Mouse (Mus musculus): ENCODE measurements around the gene Timm8a2. TPM values are rescaled to one million over a fixed set of nuclear protein-coding genes. Genes with fewer than 3 reads are reported as not detected.

Gene Timm8a2
- not detected in 2 replicates for polyA plus RNA-seq (2014; fragmentation: Nextera tagmentation; extraction: Ambion mirVana)

GRCm38 (mm10) chr14:122034451-122034850, at the start of gene Timm8a2:
Gene Timm8a2 (plus strand): TSS chr14:122034674.
- no peak within 1 kb of the TSS for H3K27ac ChIP-seq (ENCODE audit: low read depth)
- H3K4me2 ChIP-seq (ENCODE audit: low read length) = no peak within 1 kb of the TSS
- no peak within 1 kb of the TSS for H3K4me3 ChIP-seq (ENCODE audit: low read depth, low read length)
- WGBS = 91% methylated on average over 13 of the region's 13 CpGs
- no peak for DNase-seq (ENCODE audit: low spot score)
- 0 out of 2 replicates have a peak, but pooled peaks cover 2% of the 10 kb centered on the region for H3K9me3 ChIP-seq (ENCODE audit: control insufficient read depth, low read length)
- H3K27me3 ChIP-seq (replicated peaks; ENCODE audit: control insufficient read depth, insufficient read depth, low read length) = no peaks in the 10 kb centered on the region
- no peak for ATAC-seq (replicated peaks; ENCODE audit: low FRiP score, low TSS enrichment, low read depth)
- H3K9ac ChIP-seq (ENCODE audit: low read length) = no peak within 1 kb of the TSS
- H3K36me3 ChIP-seq (ENCODE audit: control insufficient read depth, insufficient read depth, low read length) = no peaks in the 10 kb centered on the region
- no peaks in the 10 kb centered on the region; the same call in 1 of the 2 replicates for H3K4me1 ChIP-seq (replicated peaks; ENCODE audit: control insufficient read depth, insufficient read depth, low read length)

DNA sequence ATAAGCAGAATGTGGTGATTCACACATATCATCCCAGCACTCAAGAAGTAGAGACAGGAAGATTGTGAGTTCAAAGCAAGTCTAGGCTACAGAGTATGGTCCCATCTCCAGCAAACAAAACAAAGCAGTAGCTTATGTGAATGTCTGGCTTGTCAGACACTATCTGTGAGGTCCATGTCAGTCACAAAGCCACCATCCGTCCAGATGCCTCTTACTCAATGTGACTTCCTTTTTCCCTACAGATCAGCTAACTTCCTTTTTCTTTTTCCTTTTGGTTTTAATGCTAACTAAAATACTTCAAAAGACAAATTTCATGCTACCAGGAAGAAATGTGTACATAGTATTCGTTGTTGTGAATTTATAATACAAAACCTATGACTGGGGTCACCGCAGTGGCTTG, 49.0 kb upstream of the Timm8a2 start:
- ATAC-seq (replicated peaks; ENCODE audit: low FRiP score, low TSS enrichment, low read depth) (no peak), DNase-seq (ENCODE audit: low spot score) (no peak)
- 77% methylated on average over 3 of the region's 3 CpGs for WGBS
- Histone ChIP-seq H3K4me3 (ENCODE audit: low read depth, low read length) (no peak overlapping the region), H3K4me1 (replicated peaks; ENCODE audit: control insufficient read depth, insufficient read depth, low read length) (peaks cover 6% of the 10 kb centered on the region; the same call in 1 of the 2 replicates), H3K36me3 (ENCODE audit: control insufficient read depth, insufficient read depth, low read length) (no peaks in the 10 kb centered on the region; the same call in 1 of the 2 replicates), H3K27me3 (replicated peaks; ENCODE audit: control insufficient read depth, insufficient read depth, low read length) (no peaks in the 10 kb centered on the region), H3K4me2 (ENCODE audit: low read length) (no peak overlapping the region), H3K9ac (ENCODE audit: low read length) (no peak overlapping the region), H3K27ac (ENCODE audit: low read depth) (no peak overlapping the region), H3K9me3 (ENCODE audit: control insufficient read depth, low read length) (no peaks in the 10 kb centered on the region)

- H3K27me3 ChIP-seq (replicated peaks; ENCODE audit: control insufficient read depth, insufficient read depth, low read length) = no peaks in the 10 kb centered on the region
- no peak overlapping the region for H3K4me3 ChIP-seq (ENCODE audit: low read depth, low read length)
- no peak overlapping the region for H3K27ac ChIP-seq (ENCODE audit: low read depth)
- no peak overlapping the region for H3K4me2 ChIP-seq (ENCODE audit: low read length)
- no peak for DNase-seq (ENCODE audit: low spot score)
- no peak overlapping the region for H3K9ac ChIP-seq (ENCODE audit: low read length)
- no peaks in the 10 kb centered on the region for H3K9me3 ChIP-seq (ENCODE audit: control insufficient read depth, low read length)
- WGBS = 79% methylated on average over 6 of the region's 6 CpGs
- H3K36me3 ChIP-seq (ENCODE audit: control insufficient read depth, insufficient read depth, low read length) = no peaks in the 10 kb centered on the region; the same call in 1 of the 2 replicates
- peaks cover 6% of the 10 kb centered on the region; the same call in 1 of the 2 replicates for H3K4me1 ChIP-seq (replicated peaks; ENCODE audit: control insufficient read depth, insufficient read depth, low read length)
- no peak for ATAC-seq (replicated peaks; ENCODE audit: low FRiP score, low TSS enrichment, low read depth)
Measured at GRCm38 (mm10) chr14:121986028-121986427, 48.4 kb upstream of the Timm8a2 start.

GRCm38 (mm10) chr14:121987287-121987686, 47.2 kb upstream of the Timm8a2 start:
- H3K4me1 ChIP-seq (replicated peaks; ENCODE audit: control insufficient read depth, insufficient read depth, low read length) = peaks cover 6% of the 10 kb centered on the region; the same call in 1 of the 2 replicates
- no peak overlapping the region for H3K27ac ChIP-seq (ENCODE audit: low read depth)
- ATAC-seq (replicated peaks; ENCODE audit: low FRiP score, low TSS enrichment, low read depth) = no peak

DNA sequence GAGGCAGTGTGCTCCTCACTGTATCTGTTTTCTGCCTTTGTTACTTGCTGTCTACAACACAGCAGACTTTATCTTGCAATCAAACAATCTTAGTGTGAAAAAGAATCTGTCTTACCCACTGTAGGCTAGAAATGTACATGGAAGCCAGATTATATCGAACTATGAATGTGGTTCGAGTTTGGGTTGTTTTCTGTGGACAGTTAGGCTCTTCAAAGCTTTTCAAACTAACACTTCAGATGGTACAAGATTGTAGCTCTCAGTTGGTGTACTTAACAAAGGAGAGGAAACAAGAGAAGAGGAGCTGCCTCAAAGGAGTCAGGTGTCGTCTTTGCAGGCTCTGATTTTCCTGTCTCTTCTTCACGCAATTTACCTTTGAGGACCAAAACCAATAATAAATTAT, 46.8 kb upstream of the Timm8a2 start:
- H3K4me3 ChIP-seq (ENCODE audit: low read depth, low read length) = no peak overlapping the region
- 82% methylated on average over 4 of the region's 4 CpGs for WGBS
- H3K27me3 ChIP-seq (replicated peaks; ENCODE audit: control insufficient read depth, insufficient read depth, low read length) = no peaks in the 10 kb centered on the region
- DNase-seq (ENCODE audit: low spot score) (no peak), ATAC-seq (replicated peaks; ENCODE audit: low FRiP score, low TSS enrichment, low read depth) (no peak)
- H3K4me1 ChIP-seq (replicated peaks; ENCODE audit: control insufficient read depth, insufficient read depth, low read length) = peaks cover 6% of the 10 kb centered on the region; the same call in 1 of the 2 replicates
- no peak overlapping the region for H3K27ac ChIP-seq (ENCODE audit: low read depth)
- no peaks in the 10 kb centered on the region for H3K9me3 ChIP-seq (ENCODE audit: control insufficient read depth, low read length)
- H3K9ac ChIP-seq (ENCODE audit: low read length) = no peak overlapping the region
- no peak overlapping the region for H3K4me2 ChIP-seq (ENCODE audit: low read length)
- no peaks in the 10 kb centered on the region; the same call in 1 of the 2 replicates for H3K36me3 ChIP-seq (ENCODE audit: control insufficient read depth, insufficient read depth, low read length)

More at GRCm38 (mm10) chr14:121987287-121987686, 47.2 kb upstream of the Timm8a2 start:
- Histone ChIP-seq H3K9me3 (ENCODE audit: control insufficient read depth, low read length) (no peaks in the 10 kb centered on the region), H3K9ac (ENCODE audit: low read length) (no peak overlapping the region), H3K27me3 (replicated peaks; ENCODE audit: control insufficient read depth, insufficient read depth, low read length) (no peaks in the 10 kb centered on the region), H3K4me2 (ENCODE audit: low read length) (no peak overlapping the region), H3K4me3 (ENCODE audit: low read depth, low read length) (no peak overlapping the region), H3K36me3 (ENCODE audit: control insufficient read depth, insufficient read depth, low read length) (no peaks in the 10 kb centered on the region; the same call in 1 of the 2 replicates)
- WGBS = 72% methylated on average over 1 of the region's 1 CpGs
- DNase-seq (ENCODE audit: low spot score) = no peak

DNA sequence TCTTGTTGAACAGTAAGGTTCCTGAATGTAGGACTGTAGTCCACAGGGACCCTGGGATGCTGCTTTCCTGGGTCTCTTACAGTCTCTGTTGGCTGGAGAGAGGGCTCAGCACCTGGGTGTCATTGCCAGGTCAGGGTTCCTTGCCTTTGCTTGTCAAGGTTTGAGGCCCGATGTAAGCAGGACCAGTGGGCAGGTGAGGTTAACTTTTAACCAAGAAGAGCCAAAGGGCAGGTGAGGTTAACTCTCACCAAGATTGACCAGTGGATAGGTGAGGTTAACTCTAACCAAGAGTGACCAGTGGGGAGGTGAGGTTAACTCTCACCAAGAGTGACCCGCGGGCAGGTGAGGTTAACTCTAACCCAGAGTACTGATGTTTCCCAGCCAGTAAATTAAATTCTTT, 45.1 kb upstream of the Timm8a2 start:
- H3K27me3 ChIP-seq (replicated peaks; ENCODE audit: control insufficient read depth, insufficient read depth, low read length) = no peaks in the 10 kb centered on the region
- H3K27ac ChIP-seq (ENCODE audit: low read depth) = no peak overlapping the region
- no peaks in the 10 kb centered on the region for H3K4me1 ChIP-seq (replicated peaks; ENCODE audit: control insufficient read depth, insufficient read depth, low read length)
- no peak overlapping the region for H3K9ac ChIP-seq (ENCODE audit: low read length)
- ATAC-seq (replicated peaks; ENCODE audit: low FRiP score, low TSS enrichment, low read depth) (no peak), DNase-seq (ENCODE audit: low spot score) (no peak)
- no peak overlapping the region for H3K4me3 ChIP-seq (ENCODE audit: low read depth, low read length)
- WGBS = 86% methylated on average over 3 of the region's 3 CpGs
- no peak overlapping the region for H3K4me2 ChIP-seq (ENCODE audit: low read length)
- no peaks in the 10 kb centered on the region for H3K9me3 ChIP-seq (ENCODE audit: control insufficient read depth, low read length)
- peaks cover 4% of the 10 kb centered on the region; the same call in 1 of the 2 replicates for H3K36me3 ChIP-seq (ENCODE audit: control insufficient read depth, insufficient read depth, low read length)

GRCm38 (mm10) chr14:121989869-121990268, 44.6 kb upstream of the Timm8a2 start:
- Histone ChIP-seq H3K27ac (ENCODE audit: low read depth) (no peak overlapping the region), H3K27me3 (replicated peaks; ENCODE audit: control insufficient read depth, insufficient read depth, low read length) (no peaks in the 10 kb centered on the region), H3K9ac (ENCODE audit: low read length) (no peak overlapping the region), H3K9me3 (ENCODE audit: control insufficient read depth, low read length) (no peaks in the 10 kb centered on the region), H3K4me3 (ENCODE audit: low read depth, low read length) (no peak overlapping the region), H3K36me3 (ENCODE audit: control insufficient read depth, insufficient read depth, low read length) (peaks cover 9% of the 10 kb centered on the region), H3K4me1 (replicated peaks; ENCODE audit: control insufficient read depth, insufficient read depth, low read length) (no peaks in the 10 kb centered on the region), H3K4me2 (ENCODE audit: low read length) (no peak overlapping the region)
- 92% methylated on average over 3 of the region's 3 CpGs for WGBS
- ATAC-seq (replicated peaks; ENCODE audit: low FRiP score, low TSS enrichment, low read depth) (no peak), DNase-seq (ENCODE audit: low spot score) (no peak)

- Histone ChIP-seq H3K36me3 (ENCODE audit: control insufficient read depth, insufficient read depth, low read length) (peaks cover 16% of the 10 kb centered on the region), H3K27ac (ENCODE audit: low read depth) (no peak overlapping the region), H3K4me3 (ENCODE audit: low read depth, low read length) (no peak overlapping the region), H3K9me3 (ENCODE audit: control insufficient read depth, low read length) (no peaks in the 10 kb centered on the region), H3K27me3 (replicated peaks; ENCODE audit: control insufficient read depth, insufficient read depth, low read length) (no peaks in the 10 kb centered on the region), H3K4me2 (ENCODE audit: low read length) (no peak overlapping the region), H3K9ac (ENCODE audit: low read length) (no peak overlapping the region), H3K4me1 (replicated peaks; ENCODE audit: control insufficient read depth, insufficient read depth, low read length) (no peaks in the 10 kb centered on the region)
- ATAC-seq (replicated peaks; ENCODE audit: low FRiP score, low TSS enrichment, low read depth) (no peak), DNase-seq (ENCODE audit: low spot score) (no peak)
- WGBS = 81% methylated on average over 6 of the region's 6 CpGs
Measured at GRCm38 (mm10) chr14:121990897-121991296, 43.6 kb upstream of the Timm8a2 start.

DNA sequence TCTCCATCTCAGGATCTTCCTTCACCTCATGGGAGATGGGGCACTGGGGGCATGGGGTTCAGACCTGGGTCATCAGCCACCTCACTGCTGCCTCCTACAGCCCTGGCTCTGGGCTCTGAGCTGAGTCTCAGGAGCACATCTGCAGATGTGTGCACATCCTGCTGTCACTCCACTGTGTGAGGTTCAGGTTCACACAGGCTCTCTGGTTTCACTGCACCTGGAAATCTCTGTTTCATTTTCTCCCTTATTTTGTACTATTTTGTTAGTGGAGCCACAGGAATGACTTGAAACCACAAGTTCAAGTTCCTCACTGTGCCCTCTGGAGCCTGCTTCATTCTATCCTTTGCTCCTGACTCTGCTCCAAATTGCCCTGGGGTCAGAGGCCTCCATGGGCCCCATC, 42.6 kb upstream of the Timm8a2 start:
- Histone ChIP-seq H3K27ac (ENCODE audit: low read depth) (no peak overlapping the region), H3K27me3 (replicated peaks; ENCODE audit: control insufficient read depth, insufficient read depth, low read length) (no peaks in the 10 kb centered on the region), H3K36me3 (ENCODE audit: control insufficient read depth, insufficient read depth, low read length) (peaks cover 22% of the 10 kb centered on the region), H3K4me1 (replicated peaks; ENCODE audit: control insufficient read depth, insufficient read depth, low read length) (no peaks in the 10 kb centered on the region), H3K4me2 (ENCODE audit: low read length) (no peak overlapping the region), H3K9me3 (ENCODE audit: control insufficient read depth, low read length) (no peaks in the 10 kb centered on the region), H3K9ac (ENCODE audit: low read length) (no peak overlapping the region), H3K4me3 (ENCODE audit: low read depth, low read length) (no peak overlapping the region)
- no peak for ATAC-seq (replicated peaks; ENCODE audit: low FRiP score, low TSS enrichment, low read depth)
- no peak for DNase-seq (ENCODE audit: low spot score)

All from intestine, embryonic 14.5 days (tissue).